Mouse (Mus musculus) CH12.LX (cell line): ENCODE measurements around the gene Npas3. TPM values are rescaled to one million over a fixed set of nuclear protein-coding genes. Genes with fewer than 3 reads are reported as not detected.
"Not testable (repeated sequence)": the region's sequence is repeated elsewhere in the genome, so short reads cannot be mapped to it uniquely, and the experiment has no call there.

ENCODE experiments used
- DNase-seq: peaks from one replicate; pipeline ENCODE4 v3.0.0-alpha.2; 2013; ENCODE audit errors: extremely low read depth
- H3K27ac ChIP-seq: 2 replicates; pipeline ENCODE4 v1.5.1; 2012; ENCODE audit warnings: low read depth, mild to moderate bottlenecking, control low read depth, moderate library complexity; ENCODE audit not compliant: insufficient read depth
- H3K27me3 ChIP-seq: replicated peaks from 2 replicates; pipeline ENCODE3; 2012; ENCODE audit warnings: inconsistent platforms
- H3K36me3 ChIP-seq, 2 experiments: replicated peaks in 1 of 2; 2 replicates each; pipeline versions ENCODE3 to v1.6.1; 2012; ENCODE audit warnings: inconsistent platforms in 1 of 2, low read length in 1 of 2, mild to moderate bottlenecking in 1 of 2, mixed read lengths in 1 of 2, moderate library complexity in 1 of 2; ENCODE audit not compliant: control insufficient read depth in 1 of 2, insufficient read depth in 1 of 2
- H3K4me1 ChIP-seq, 2 experiments: 2 replicates each; pipeline ENCODE4 v1.6.1; 2012; ENCODE audit warnings: inconsistent platforms in 1 of 2, moderate library complexity in 1 of 2; ENCODE audit not compliant: insufficient read depth in 2 of 2, control insufficient read depth in 1 of 2
- H3K4me2 ChIP-seq: 2 replicates; pipeline ENCODE4 v1.6.1; 2012; ENCODE audit warnings: low read depth, mild to moderate bottlenecking, control low read depth; ENCODE audit not compliant: poor library complexity, insufficient read depth, severe bottlenecking
- H3K4me3 ChIP-seq, 3 experiments: fragments of 150-350 bp in 1 of 3; sonication (generic) in 1 of 3; replicated peaks in 1 of 3; 2 replicates each; pipeline versions ENCODE3 to v1.5.1; 2011 to 2012; ENCODE audit warnings: low read depth in 2 of 3, low read length in 2 of 3, mild to moderate bottlenecking in 2 of 3, moderate library complexity in 2 of 3, control low read depth in 1 of 3, improper control_type of control experiment in 1 of 3, inconsistent platforms in 1 of 3, mixed read lengths in 1 of 3; ENCODE audit not compliant: poor library complexity in 1 of 3
- H3K79me2 ChIP-seq: replicated peaks from 2 replicates; pipeline ENCODE4 v1.6.1; 2012; ENCODE audit warnings: mild to moderate bottlenecking, moderate library complexity; ENCODE audit not compliant: control insufficient read depth, poor library complexity, insufficient read depth, severe bottlenecking; ENCODE audit errors: extremely low read depth
- H3K9ac ChIP-seq: 2 replicates; pipeline ENCODE4 v1.6.1; 2012; ENCODE audit warnings: low read depth, mild to moderate bottlenecking, control low read depth, moderate library complexity; ENCODE audit not compliant: insufficient read depth
- H3K9me3 ChIP-seq: replicated peaks from 2 replicates; pipeline ENCODE3; 2012; ENCODE audit warnings: low read length, inconsistent platforms, mixed read lengths
- CTCF ChIP-seq, 2 experiments: IDR thresholded peaks in 1 of 2; conservative IDR thresholded peaks in 1 of 2; 2 replicates each; pipeline ENCODE4 v1.5.1; 2011 to 2012; ENCODE audit warnings: low read depth in 2 of 2, low read length in 2 of 2, improper control_type of control experiment in 1 of 2, inconsistent platforms in 1 of 2, mild to moderate bottlenecking in 1 of 2, moderate library complexity in 1 of 2
- E2F4 ChIP-seq: IDR thresholded peaks from 2 replicates; pipeline ENCODE4 v1.6.1; 2011; ENCODE audit warnings: low read depth, low read length, improper control_type of control experiment; ENCODE audit not compliant: insufficient replicate concordance
- ELF1 ChIP-seq: IDR thresholded peaks from 2 replicates; pipeline ENCODE4 v1.6.1; 2014; ENCODE audit warnings: low read depth, mild to moderate bottlenecking, inconsistent platforms, low read length, improper control_type of control experiment
- ETS1 ChIP-seq: conservative IDR thresholded peaks from 2 replicates; pipeline ENCODE4 v1.6.1; 2012; ENCODE audit warnings: low read depth, mild to moderate bottlenecking, inconsistent platforms, low read length, improper control_type of control experiment, moderate library complexity
- GABPA ChIP-seq: IDR thresholded peaks from 2 replicates; pipeline ENCODE4 v1.6.1; 2012; ENCODE audit warnings: low read depth, low read length, improper control_type of control experiment, inconsistent platforms; ENCODE audit not compliant: insufficient replicate concordance
- IRF4 ChIP-seq: IDR thresholded peaks from 2 replicates; pipeline ENCODE4 v1.6.1; 2014; ENCODE audit warnings: low read depth, mild to moderate bottlenecking, inconsistent platforms, low read length, improper control_type of control experiment
- JUND ChIP-seq: conservative IDR thresholded peaks from 2 replicates; pipeline ENCODE4 v1.6.1; 2011; ENCODE audit warnings: low read depth, low read length, improper control_type of control experiment
- MAFK ChIP-seq: IDR thresholded peaks from 2 replicates; pipeline ENCODE4 v1.6.1; 2011; ENCODE audit warnings: low read length, improper control_type of control experiment; ENCODE audit not compliant: insufficient replicate concordance
- NELFE ChIP-seq: IDR thresholded peaks from 2 replicates; pipeline ENCODE4 v1.6.1; 2011; ENCODE audit warnings: low read depth, low read length, improper control_type of control experiment
- POLR2A ChIP-seq: IDR thresholded peaks from 2 replicates; pipeline ENCODE4 v1.6.1; 2011; ENCODE audit warnings: low read depth, mild to moderate bottlenecking, improper control_type of control experiment, low read length
- RAD21 ChIP-seq: IDR thresholded peaks from 2 replicates; pipeline ENCODE4 v1.6.1; 2011; ENCODE audit warnings: low read depth, mild to moderate bottlenecking, low read length, improper control_type of control experiment, moderate library complexity
- SIN3A ChIP-seq: IDR thresholded peaks from 2 replicates; pipeline ENCODE4 v1.6.1; 2012; ENCODE audit warnings: low read length, improper control_type of control experiment, inconsistent platforms
- TBP ChIP-seq: conservative IDR thresholded peaks from 2 replicates; pipeline ENCODE4 v1.6.1; 2011; ENCODE audit warnings: low read depth, low read length, improper control_type of control experiment
- TCF12 ChIP-seq: IDR thresholded peaks from 2 replicates; pipeline ENCODE4 v1.6.1; 2014; ENCODE audit warnings: low read depth, mild to moderate bottlenecking, inconsistent platforms, low read length, improper control_type of control experiment
- UBTF ChIP-seq: IDR thresholded peaks from 2 replicates; pipeline ENCODE4 v1.6.1; 2012; ENCODE audit warnings: low read depth, mild to moderate bottlenecking, inconsistent platforms, low read length, improper control_type of control experiment, moderate library complexity
- USF1 ChIP-seq: IDR thresholded peaks from 2 replicates; pipeline ENCODE4 v1.6.1; 2014; ENCODE audit warnings: low read depth, mild to moderate bottlenecking, inconsistent platforms, low read length, improper control_type of control experiment
- USF2 ChIP-seq: conservative IDR thresholded peaks from 2 replicates; pipeline ENCODE4 v1.6.1; 2011; ENCODE audit warnings: low read depth, low read length, improper control_type of control experiment
- ZNF384 ChIP-seq: IDR thresholded peaks from 2 replicates; pipeline ENCODE4 v1.6.1; 2012; ENCODE audit warnings: low read depth, low read length, improper control_type of control experiment, inconsistent platforms
- dilution Hi-C: fragments of 300-500 bp; cut with MboI; formaldehyde crosslinking; loops from 2 replicates; pipeline ENCODE4 v1.14.3; 2020; ENCODE audit warnings: low sequenced_read_pairs; ENCODE audit not compliant: extremely low pct_unique_long_range_greater_than_20kb, extremely low pct_ligation_motif_present
- in situ Hi-C: fragments of 300-500 bp; cut with MboI; formaldehyde crosslinking; loops from 3 replicates; pipeline ENCODE4 v1.14.3; 2019; ENCODE audit warnings: low sequenced_read_pairs, low pct_ligation_motif_present, low pct_unique_long_range_greater_than_20kb, mixed read lengths
- polyA plus RNA-seq: library from polyadenylated mRNA; unstranded; fragments of >175 nt; gene quantifications from 2 replicates; pipeline ENCODE4 v1.2.1, GENCODE M21; 2012; ENCODE audit warnings: low read depth; ENCODE audit not compliant: insufficient read length
- total RNA-seq, 2 experiments: library from RNA; depleted of rRNA; stranded (reverse); fragments of 300-350 nt in 1 of 2; fragments of >200 nt in 1 of 2; gene quantifications; 2 replicates each; pipeline ENCODE4 v1.2.3; 2012 to 2014

The Npas3 gene
- total and polyA plus RNA-seq, 3 experiments: 0.13 TPM; not detected in 1

DNA sequence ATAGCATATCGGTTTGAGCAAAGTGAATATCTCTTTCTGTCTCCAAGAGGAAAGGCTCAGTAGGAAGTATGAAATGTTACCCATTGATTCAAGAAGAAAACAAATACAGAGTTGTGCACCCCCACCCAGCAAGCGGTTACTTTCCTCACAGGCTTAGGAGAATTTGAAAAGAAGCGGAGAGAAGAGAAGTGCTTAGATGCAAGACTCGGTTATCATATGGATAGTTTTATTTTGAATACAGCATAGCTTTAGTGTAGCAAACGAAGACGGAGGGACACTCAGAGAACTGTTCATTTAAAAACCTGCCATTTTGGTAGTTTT is 5.6 kb downstream of the Npas3 start:
- peak overlapping the region in 1 of 3 experiments; percentile 53 for H3K4me3 ChIP-seq
- no peak overlapping the region for H3K27ac ChIP-seq
- in situ Hi-C loops (no loop called here), dilution Hi-C loops (no loop called here)
- H3K9me3 ChIP-seq: no peaks in the 10 kb centered on the region
- peak overlapping the region; percentile 93 for H3K4me2 ChIP-seq
- TF ChIP-seq SIN3A (0 out of 2 replicates have a peak, but pooled peaks have one; percentile 18), TBP (no peak)
- no peak overlapping the region for H3K9ac ChIP-seq
- no peak for DNase-seq
- no peaks in the 10 kb centered on the region for H3K79me2 ChIP-seq
- H3K27me3 ChIP-seq: no peaks in the 10 kb centered on the region
- H3K36me3 ChIP-seq: no peaks in the 10 kb centered on the region
- peaks cover 0 to 36% of the 10 kb centered on the region in 2 experiments; a peak in 2 of 4 replicates for H3K4me1 ChIP-seq

DNA sequence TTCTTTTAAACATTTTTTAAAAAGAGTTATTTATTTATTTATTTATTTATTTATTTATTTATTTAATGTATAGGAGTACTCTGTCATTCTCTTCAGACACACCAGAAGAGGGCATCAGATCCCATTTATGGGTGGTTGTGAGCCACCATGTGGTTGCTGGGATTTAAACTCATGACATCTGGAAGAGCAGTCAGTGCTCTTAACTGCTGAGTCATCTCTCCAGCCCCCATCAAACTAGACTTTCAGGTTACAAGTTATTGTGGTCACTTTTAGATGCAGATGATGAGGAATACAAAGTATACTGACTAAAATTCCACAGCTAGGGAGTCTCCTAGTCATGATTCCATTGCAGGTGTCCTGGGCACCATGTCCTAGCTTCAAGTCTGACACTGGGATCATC is 26.0 kb downstream of the Npas3 start:
- H3K9me3 ChIP-seq, dilution Hi-C loops, H3K4me2 ChIP-seq, H3K27me3 ChIP-seq, H3K9ac ChIP-seq, in situ Hi-C loops, H3K36me3 ChIP-seq, DNase-seq, H3K4me3 ChIP-seq, H3K79me2 ChIP-seq, H3K27ac ChIP-seq: not testable (repeated sequence)
- H3K4me1 ChIP-seq: peaks cover 0 to 15% of the 10 kb centered on the region in 2 experiments; a peak in 2 of 4 replicates
- peak in 1 of 2 experiments; percentile 22; a peak in 2 of 4 replicates for TF ChIP-seq CTCF (conservative IDR thresholded peaks at IDR 0.05 in 1 of 2, IDR thresholded peaks at IDR 0.05 in 1 of 2; ENCODE audit: low read depth in 2 of 2, low read length in 2 of 2)

DNA sequence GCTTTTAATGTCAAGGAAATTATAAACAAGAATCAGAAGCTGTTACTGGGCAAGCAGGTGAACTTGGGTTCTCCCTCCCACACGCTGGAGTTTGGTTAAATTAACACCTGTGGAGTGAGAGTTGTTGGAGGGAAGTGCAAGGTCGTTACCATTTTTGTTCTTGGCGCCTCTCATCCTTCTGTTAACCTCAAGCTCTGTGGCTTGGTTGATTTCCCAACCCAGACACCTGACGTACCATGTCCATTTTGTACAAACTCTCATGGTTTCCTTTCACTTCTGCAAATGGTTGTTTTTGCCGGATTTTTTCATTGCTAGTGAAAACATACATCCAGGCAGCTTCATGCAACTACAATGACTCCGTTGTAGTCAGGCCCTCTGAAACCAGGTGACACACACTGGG is 28.9 kb downstream of the Npas3 start:
- in situ Hi-C loops: no loop called here

More for the DNA sequence above, 28.9 kb downstream of the Npas3 start:
- Histone ChIP-seq H3K79me2 (no peaks in the 10 kb centered on the region), H3K4me1 (peaks cover 0 to 15% of the 10 kb centered on the region in 2 experiments; a peak in 2 of 4 replicates), H3K9me3 (no peaks in the 10 kb centered on the region), H3K4me2 (peak overlapping the region; percentile 21; the same call in 1 of the 2 replicates), H3K9ac (no peak overlapping the region), H3K4me3 (no peak overlapping the region), H3K27me3 (no peaks in the 10 kb centered on the region), H3K27ac (no peak overlapping the region), H3K36me3 (no peaks in the 10 kb centered on the region)
- peak; percentile 13 for DNase-seq
- dilution Hi-C loops: no loop called here
- TF ChIP-seq MAFK: no peak
- no peak for TF ChIP-seq E2F4
- TF ChIP-seq UBTF: no peak
- no peak for TF ChIP-seq POLR2A
- TF ChIP-seq RAD21: no peak
- no peak for TF ChIP-seq IRF4
- no peak for TF ChIP-seq ELF1
- TF ChIP-seq JUND: no peak
- no peak for TF ChIP-seq USF1
- no peak for TF ChIP-seq GABPA
- TF ChIP-seq TCF12: no peak
- TF ChIP-seq ZNF384: no peak
- TF ChIP-seq CTCF (conservative IDR thresholded peaks at IDR 0.05 in 1 of 2, IDR thresholded peaks at IDR 0.05 in 1 of 2; ENCODE audit: low read depth in 2 of 2, low read length in 2 of 2): no peak
- no peak for TF ChIP-seq ETS1
- TF ChIP-seq USF2: no peak
- TF ChIP-seq SIN3A: no peak
- TF ChIP-seq NELFE: no peak
